Mouse (Mus musculus): ENCODE measurements at regions not wholly inside any gene's neighbourhood (a gene's known extent, or its start where the extent isn't known, plus 50 kb on each side); places are given as distances from the start of the nearest gene placed in this dataset.
"Not testable (repeated sequence)": the region's sequence is repeated elsewhere in the genome, so short reads cannot be mapped to it uniquely, and the experiment has no call there.

- peak; percentile 12 for DNase-seq
Measured at GRCm38 (mm10) chr3:109224526-109224925, 101.6 kb downstream of the Slc25a24 start.

GRCm38 (mm10) chr3:109234275-109234674 is 106.2 kb upstream of the Vav3 start:
- DNase-seq = no peak

- no peak for DNase-seq
Measured at GRCm38 (mm10) chr3:109236918-109237317, 103.5 kb upstream of the Vav3 start.

- DNase-seq = no peak
Measured at GRCm38 (mm10) chr3:109243491-109243890, 97.0 kb upstream of the Vav3 start.

- DNase-seq = peak; percentile 26
Measured at GRCm38 (mm10) chr3:109248801-109249200, 91.7 kb upstream of the Vav3 start.

GRCm38 (mm10) chr3:109249359-109249758 is 91.1 kb upstream of the Vav3 start:
- DNase-seq = no peak

- no peak for DNase-seq
Measured at GRCm38 (mm10) chr3:109249989-109250388, 90.5 kb upstream of the Vav3 start.

GRCm38 (mm10) chr3:109251716-109252115 is 88.7 kb upstream of the Vav3 start:
- DNase-seq = no peak

GRCm38 (mm10) chr3:109254001-109254630 is 86.3 kb upstream of the Vav3 start:
- DNase-seq = no peak

GRCm38 (mm10) chr3:109254957-109255356 is 85.5 kb upstream of the Vav3 start:
- no peak for DNase-seq

- no peak for DNase-seq
Measured at GRCm38 (mm10) chr3:109256723-109257122, 83.7 kb upstream of the Vav3 start.

GRCm38 (mm10) chr3:109266947-109267346 is 73.5 kb upstream of the Vav3 start:
- DNase-seq = not testable (repeated sequence)

GRCm38 (mm10) chr3:109270783-109271182 is 69.7 kb upstream of the Vav3 start:
- DNase-seq = no peak

GRCm38 (mm10) chr3:109273074-109273801 is 67.2 kb upstream of the Vav3 start:
- DNase-seq = peak; percentile 54

- no peak for DNase-seq
Measured at GRCm38 (mm10) chr3:109273802-109274155, 66.7 kb upstream of the Vav3 start.

GRCm38 (mm10) chr3:109279086-109279485 is 61.4 kb upstream of the Vav3 start:
- no peak for DNase-seq

GRCm38 (mm10) chr3:109286590-109286989 is 53.9 kb upstream of the Vav3 start:
- DNase-seq = no peak

Data from right cerebral cortex, postnatal 25 days (tissue).